Mouse (Mus musculus) midbrain, embryonic 16.5 days (tissue): ENCODE data around the gene Zbtb22. TPM values are rescaled to one million over a fixed set of nuclear protein-coding genes. Genes with fewer than 3 reads are reported as not detected.
"Not testable (repeated sequence)": the region's sequence is repeated elsewhere in the genome, so short reads cannot be mapped to it uniquely, and the experiment has no call there.

Experiments
- ATAC-seq: fragments of 200-750 bp; cut with Nextera tagmentation; 2 replicates; pipeline ENCODE4 v1.8.0; 2017; ENCODE audit warnings: moderate TSS enrichment
- H3K27ac ChIP-seq: fragments of 300-500 bp; sonication (generic); 2 replicates; pipeline ENCODE4 v1.5.1; 2014; ENCODE audit warnings: mild to moderate bottlenecking, low read length, mixed read lengths
- H3K27me3 ChIP-seq: fragments of 300-500 bp; sonication (generic); 2 replicates; pipeline ENCODE4 v1.6.1; 2014; ENCODE audit warnings: low read depth, low read length, mixed read lengths; ENCODE audit not compliant: control insufficient read depth, insufficient read depth
- H3K36me3 ChIP-seq: fragments of 300-500 bp; sonication (generic); 2 replicates; pipeline ENCODE4 v1.6.1; 2014; ENCODE audit warnings: mild to moderate bottlenecking, low read length, moderate library complexity, mixed read lengths; ENCODE audit not compliant: control insufficient read depth, insufficient read depth
- H3K4me1 ChIP-seq: fragments of 300-500 bp; sonication (generic); 2 replicates; pipeline ENCODE4 v1.6.1; 2014; ENCODE audit warnings: mild to moderate bottlenecking, low read length, mixed read lengths; ENCODE audit not compliant: control insufficient read depth, insufficient read depth
- H3K4me2 ChIP-seq: fragments of 300-500 bp; sonication (generic); 2 replicates; pipeline ENCODE4 v1.6.1; 2014; ENCODE audit warnings: mild to moderate bottlenecking, low read length, mixed read lengths
- H3K4me3 ChIP-seq: fragments of 300-500 bp; sonication (generic); 2 replicates; pipeline ENCODE4 v1.5.1; 2014; ENCODE audit warnings: low read depth, mild to moderate bottlenecking, low read length, moderate library complexity, mixed read lengths
- H3K9ac ChIP-seq: fragments of 300-500 bp; sonication (generic); 2 replicates; pipeline ENCODE4 v1.6.1; 2014; ENCODE audit warnings: low read depth, low read length, mixed read lengths
- H3K9me3 ChIP-seq: fragments of 300-500 bp; sonication (generic); replicated peaks from 2 replicates; pipeline ENCODE4 v1.6.1; 2014; ENCODE audit warnings: mild to moderate bottlenecking, low read length, mixed read lengths; ENCODE audit not compliant: control insufficient read depth, poor library complexity, severe bottlenecking
- WGBS: fragments of 180-500 bp; shearing (Covaris S2); extraction: QIAGEN DNeasy Blood & Tissue Kit; methylation state at CpG from one replicate; pipeline ENCODE4 v1.1.7; 2014; 5-methylcytosine and 5-hydroxymethylcytosine counted together
- polyA plus RNA-seq: library from polyadenylated mRNA; unstranded; fragments of >200 nt; fragmentation: Nextera tagmentation; extraction: Ambion mirVana; gene quantifications from 2 replicates; pipeline ENCODE4 v1.2.1, GENCODE M21; 2015

Zbtb22 gene
- polyA plus RNA-seq, 1 experiment from 2014 or later = 16.8 TPM

DNA sequence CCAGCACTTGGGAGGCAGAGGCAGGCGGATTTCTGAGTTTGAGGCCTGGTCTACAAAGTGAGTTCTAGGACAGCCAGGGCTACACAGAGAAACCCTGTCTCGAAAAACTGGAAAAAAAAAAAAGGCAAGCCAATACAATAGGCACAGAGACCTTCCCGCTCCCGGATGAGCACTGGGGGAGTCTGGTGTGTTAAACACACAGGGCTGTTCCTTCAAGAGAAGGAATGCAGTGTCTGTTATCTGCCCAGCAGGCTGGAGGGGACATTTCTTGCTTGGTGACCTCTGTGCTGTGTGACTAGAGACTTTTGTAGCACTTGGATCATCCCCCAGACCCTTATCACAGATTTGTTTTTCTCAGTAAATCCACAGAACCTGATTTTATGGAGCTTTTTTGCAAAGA lies 14.1 kb upstream of the Zbtb22 start:
- Histone ChIP-seq H3K4me3 (no peak overlapping the region), H3K4me2 (no peak overlapping the region), H3K36me3 (no peaks in the 10 kb centered on the region), H3K9ac (no peak overlapping the region), H3K27ac (no peak overlapping the region), H3K9me3 (no peaks in the 10 kb centered on the region), H3K4me1 (no peaks in the 10 kb centered on the region), H3K27me3 (no peaks in the 10 kb centered on the region)
- WGBS = 82% methylated on average over 4 of the region's 4 CpGs
- ATAC-seq = no peak

DNA sequence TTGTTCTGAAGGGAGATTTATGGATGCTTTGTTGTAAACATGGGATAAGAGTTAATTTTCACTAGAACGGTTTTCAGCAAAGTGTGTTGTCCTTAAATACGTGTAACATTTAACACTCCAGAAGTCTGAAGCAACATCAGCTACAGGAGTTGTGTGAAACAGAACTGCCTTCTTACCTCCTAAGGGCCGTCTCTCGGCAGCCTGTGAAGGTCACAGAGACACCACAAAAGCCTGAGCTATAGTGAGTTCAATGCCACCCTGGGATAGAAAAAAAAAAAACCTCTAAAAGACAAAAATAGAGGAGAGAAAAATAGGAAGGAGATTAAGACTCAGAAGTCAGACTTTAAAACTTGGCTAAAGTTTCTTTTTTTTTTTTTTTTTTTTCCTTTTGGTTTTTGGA lies 13.6 kb upstream of the Zbtb22 start:
- H3K9ac ChIP-seq = no peak overlapping the region
- no peak overlapping the region for H3K4me3 ChIP-seq
- no peak overlapping the region for H3K27ac ChIP-seq
- H3K9me3 ChIP-seq = no peaks in the 10 kb centered on the region
- ATAC-seq = no peak
- H3K4me1 ChIP-seq = no peaks in the 10 kb centered on the region
- no peak overlapping the region for H3K4me2 ChIP-seq
- H3K36me3 ChIP-seq = no peaks in the 10 kb centered on the region
- WGBS = 80% methylated on average over 4 of the region's 4 CpGs
- H3K27me3 ChIP-seq = no peaks in the 10 kb centered on the region

DNA sequence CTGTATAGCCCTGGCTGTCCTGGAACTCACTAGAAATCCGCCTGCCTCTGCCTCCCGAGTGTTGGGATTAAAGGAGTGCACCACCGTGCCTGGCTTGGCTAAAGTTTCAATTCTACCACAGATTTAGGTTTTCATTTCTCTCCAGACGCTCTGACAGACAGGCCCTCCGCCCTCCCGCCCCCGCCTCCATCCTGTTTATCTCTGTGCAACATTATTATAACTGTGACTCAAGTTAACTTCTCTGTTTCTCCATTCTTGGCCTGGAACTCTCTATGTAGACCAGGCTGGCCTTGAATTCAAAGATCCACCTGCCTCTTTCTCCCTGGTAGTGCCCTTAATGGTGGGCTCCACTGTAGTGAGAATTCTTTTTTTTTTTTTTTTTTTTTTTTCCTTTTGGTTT lies 13.2 kb upstream of the Zbtb22 start:
- Histone ChIP-seq H3K36me3 (no peaks in the 10 kb centered on the region), H3K9me3 (no peaks in the 10 kb centered on the region), H3K27me3 (no peaks in the 10 kb centered on the region), H3K4me3 (no peak overlapping the region), H3K27ac (no peak overlapping the region), H3K4me2 (no peak overlapping the region), H3K9ac (no peak overlapping the region), H3K4me1 (no peaks in the 10 kb centered on the region)
- 88% methylated on average over 7 of the region's 7 CpGs for WGBS
- ATAC-seq = no peak

DNA sequence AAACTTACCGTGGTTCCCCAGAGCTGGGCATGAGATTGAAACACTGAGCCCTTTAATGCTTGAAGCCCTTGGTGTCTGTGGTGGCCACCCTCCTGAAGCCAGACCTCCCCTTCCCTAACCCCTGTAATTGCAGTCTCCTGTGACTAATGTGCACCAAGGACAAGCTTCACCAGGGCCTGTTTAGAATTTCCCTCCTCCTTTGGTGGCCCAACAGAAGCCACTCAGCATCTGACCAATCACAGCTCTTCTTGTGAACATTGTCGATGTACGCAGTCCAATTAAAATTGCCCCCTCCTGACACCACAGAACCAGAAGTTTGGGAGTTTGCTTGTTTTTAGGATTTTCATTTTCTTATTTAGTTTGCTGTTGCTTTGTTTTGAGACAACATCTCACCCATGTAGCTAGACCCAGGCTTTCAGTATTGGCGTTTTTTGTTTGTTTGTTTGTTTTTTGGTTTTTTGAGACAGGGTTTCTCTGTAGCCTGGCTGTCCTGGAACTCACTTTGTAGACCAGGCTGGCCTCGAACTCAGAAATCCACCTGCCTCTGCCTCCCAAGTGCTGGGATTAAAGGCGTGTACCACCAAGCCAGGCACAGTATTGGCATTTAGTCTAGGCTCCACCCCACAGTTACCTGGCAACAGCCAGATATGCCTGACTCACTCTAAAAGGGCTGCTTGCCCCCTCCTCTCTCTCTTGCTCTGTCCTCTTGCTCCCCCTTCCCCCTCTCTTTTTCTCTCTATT lies 11.6 kb upstream of the Zbtb22 start:
- not testable (repeated sequence) for H3K9ac ChIP-seq, H3K27ac ChIP-seq, ATAC-seq, H3K4me3 ChIP-seq, H3K27me3 ChIP-seq, H3K4me1 ChIP-seq, H3K4me2 ChIP-seq, H3K9me3 ChIP-seq, H3K36me3 ChIP-seq
- 74% methylated on average over 6 of the region's 6 CpGs for WGBS

DNA sequence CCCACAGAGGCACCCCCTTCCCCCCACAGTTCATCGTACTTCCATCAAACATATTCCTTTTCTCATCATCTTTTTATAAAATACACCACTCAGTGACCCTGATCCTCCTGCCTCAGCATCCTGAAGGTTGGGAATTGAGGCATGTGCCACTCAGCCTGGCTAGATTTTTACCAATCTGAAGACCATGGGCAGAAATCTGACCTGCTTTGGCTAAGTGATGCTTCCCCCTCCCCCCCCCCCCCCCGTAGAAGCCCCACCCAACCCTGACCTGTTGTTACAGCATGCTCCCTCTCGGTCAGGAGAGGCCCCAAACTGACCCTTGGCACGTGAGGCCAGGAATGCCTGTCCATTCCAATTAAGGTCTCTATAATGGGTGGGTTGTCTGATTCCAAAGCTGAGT lies 10.9 kb upstream of the Zbtb22 start, which contains the start of gene Platr17:
Gene Platr17 (plus strand): TSS at position 301 of the 400 bp plus-strand sequence.
- H3K27me3 ChIP-seq, H3K9ac ChIP-seq, H3K4me2 ChIP-seq, H3K4me1 ChIP-seq, H3K27ac ChIP-seq, H3K36me3 ChIP-seq, H3K4me3 ChIP-seq, ATAC-seq, H3K9me3 ChIP-seq: not testable (repeated sequence)
- 30% methylated on average over 3 of the region's 4 CpGs for WGBS

DNA sequence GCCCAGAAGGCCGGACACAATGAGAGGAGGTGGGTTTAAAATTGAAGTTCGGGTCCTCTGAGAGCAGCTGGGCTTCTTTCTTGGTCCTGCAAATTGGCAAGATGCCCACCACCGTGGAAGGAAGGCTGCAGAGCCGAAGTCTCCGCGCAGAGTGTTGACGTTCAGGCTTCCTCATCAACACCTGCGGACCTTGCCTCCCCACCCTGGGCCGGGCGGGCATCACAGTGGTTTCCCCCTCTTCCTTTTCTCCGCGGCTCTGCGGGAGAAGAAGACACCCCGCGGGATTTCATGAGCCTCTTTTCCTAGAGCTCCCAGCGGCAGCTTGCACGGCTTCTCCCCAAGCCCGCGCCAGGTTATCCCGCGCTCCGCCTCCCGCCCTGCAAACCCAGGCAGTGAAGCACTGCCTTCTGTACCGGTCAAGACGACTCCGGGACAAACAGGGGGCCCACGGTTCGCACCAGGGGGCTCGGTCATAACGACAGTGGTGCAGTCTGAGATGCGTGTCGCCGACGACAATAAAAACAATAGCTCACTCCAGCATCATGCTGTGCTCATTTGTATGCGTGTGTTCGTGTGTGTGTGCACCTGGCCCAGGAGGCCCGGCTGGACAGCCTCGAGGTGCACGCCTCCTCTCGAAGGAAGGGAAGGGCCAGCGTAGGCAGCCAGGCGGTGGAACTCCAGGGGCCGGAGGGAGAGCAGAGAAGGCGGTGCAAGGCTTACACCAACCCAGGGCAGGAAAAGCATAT lies 7.2 kb upstream of the Zbtb22 start:
- Histone ChIP-seq H3K9ac (peak overlapping the region; percentile 78), H3K27me3 (no peaks in the 10 kb centered on the region), H3K4me1 (peaks cover 13% of the 10 kb centered on the region), H3K36me3 (peaks cover 15% of the 10 kb centered on the region), H3K4me2 (peak overlapping the region; percentile 89), H3K9me3 (no peaks in the 10 kb centered on the region), H3K27ac (peak overlapping the region; percentile 83), H3K4me3 (peak overlapping the region; percentile 83)
- WGBS = under 1% methylated on average over 44 of the region's 44 CpGs
- peak; percentile 12 for ATAC-seq

DNA sequence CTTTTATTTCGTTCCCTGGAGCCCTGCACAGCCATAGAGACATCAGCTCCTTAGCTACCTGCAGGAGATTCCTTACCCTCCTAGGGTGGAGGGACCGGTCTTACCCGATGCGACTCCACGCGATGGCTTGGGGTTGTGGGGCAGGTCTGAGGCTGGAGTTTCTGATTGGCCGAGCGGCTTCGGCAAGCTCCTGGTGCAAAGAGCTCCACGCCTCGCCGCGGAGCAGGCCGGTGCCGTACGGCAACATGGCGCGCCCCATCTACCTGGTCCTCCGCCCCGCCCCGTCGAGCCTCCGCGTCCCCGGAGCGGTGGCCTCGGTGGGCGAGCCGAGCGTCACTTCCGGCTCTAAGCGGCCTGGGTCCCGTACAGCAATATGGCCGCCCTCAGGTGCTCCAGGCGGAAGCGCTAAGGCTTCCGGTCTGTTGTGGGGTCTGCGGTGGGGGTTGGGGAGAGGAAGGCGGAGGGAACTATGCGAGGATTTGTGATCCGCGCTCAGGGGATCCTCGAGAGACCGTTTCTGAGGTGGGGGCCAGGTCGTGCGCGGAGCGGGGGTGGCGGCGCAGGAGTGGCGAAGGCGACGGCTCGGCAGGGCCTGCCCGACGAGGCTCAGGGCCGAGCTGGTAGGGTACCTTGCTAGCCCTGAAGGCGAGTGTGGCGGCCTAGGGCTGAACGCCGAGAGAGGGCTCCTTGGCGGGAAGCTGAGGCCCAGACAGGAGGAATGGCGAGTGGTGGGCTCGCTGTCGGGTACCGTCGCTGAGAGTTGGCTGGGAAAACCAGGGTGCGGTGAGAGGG lies 6.4 kb upstream of the Zbtb22 start, which contains the start of gene Daxx:
Gene Daxx (plus strand): TSS at position 338 of the 792 bp plus-strand sequence.
- ATAC-seq = peak; percentile 97
- H3K27me3 ChIP-seq = no peaks in the 10 kb centered on the region
- WGBS = under 1% methylated on average over 67 of the region's 68 CpGs
- no peaks in the 10 kb centered on the region for H3K9me3 ChIP-seq
- H3K4me1 ChIP-seq = peaks cover 13% of the 10 kb centered on the region
- peaks cover 22% of the 10 kb centered on the region for H3K36me3 ChIP-seq
- H3K9ac ChIP-seq = peak within 1 kb of the TSS; percentile 94
- peak within 1 kb of the TSS; percentile 83 for H3K4me3 ChIP-seq
- peak within 1 kb of the TSS; percentile 86 for H3K27ac ChIP-seq
- peak within 1 kb of the TSS; percentile 89 for H3K4me2 ChIP-seq

DNA sequence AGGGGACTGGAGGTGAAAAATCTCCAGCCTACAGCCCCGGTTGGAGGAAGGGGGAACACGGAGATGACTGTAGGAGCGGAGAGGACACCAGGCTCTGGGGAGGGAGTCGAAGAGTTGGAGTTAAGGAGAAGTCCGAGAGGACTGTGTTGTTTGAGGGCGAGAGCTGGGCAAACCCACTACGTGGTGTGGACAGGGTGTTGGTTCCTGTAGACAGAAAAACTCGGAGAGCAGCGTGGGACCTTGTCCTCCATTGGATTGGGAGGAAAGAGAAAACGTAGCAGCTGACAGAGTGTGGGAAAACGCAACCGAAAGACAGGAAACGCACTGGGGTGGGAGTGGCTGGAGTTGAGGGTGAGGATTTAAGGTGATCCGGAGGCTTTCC lies 5.8 kb upstream of the Zbtb22 start:
- H3K27ac ChIP-seq = peak overlapping the region; percentile 86
- H3K27me3 ChIP-seq = no peaks in the 10 kb centered on the region
- peak overlapping the region; percentile 83 for H3K4me3 ChIP-seq
- H3K9ac ChIP-seq = peak overlapping the region; percentile 94
- no peak; the same call in 1 of the 2 replicates for ATAC-seq
- H3K4me2 ChIP-seq = peak overlapping the region; percentile 89
- H3K9me3 ChIP-seq = no peaks in the 10 kb centered on the region
- WGBS = under 1% methylated on average over 14 of the region's 14 CpGs
- H3K4me1 ChIP-seq = peaks cover 13% of the 10 kb centered on the region
- H3K36me3 ChIP-seq = peaks cover 22% of the 10 kb centered on the region
